Mouse (Mus musculus) CH12F3 (cell line): ENCODE results near the gene Rpn1.
"Not testable (repeated sequence)": the region's sequence is repeated elsewhere in the genome, so short reads cannot be mapped to it uniquely, and the experiment has no call there.

Experiments
- in situ Hi-C: fragments of 300-500 bp; cut with MboI; formaldehyde crosslinking; loops from 2 replicates; pipeline ENCODE4 v1.14.3; 2020; ENCODE audit warnings: low sequenced_read_pairs

Gene Rpn1

DNA sequence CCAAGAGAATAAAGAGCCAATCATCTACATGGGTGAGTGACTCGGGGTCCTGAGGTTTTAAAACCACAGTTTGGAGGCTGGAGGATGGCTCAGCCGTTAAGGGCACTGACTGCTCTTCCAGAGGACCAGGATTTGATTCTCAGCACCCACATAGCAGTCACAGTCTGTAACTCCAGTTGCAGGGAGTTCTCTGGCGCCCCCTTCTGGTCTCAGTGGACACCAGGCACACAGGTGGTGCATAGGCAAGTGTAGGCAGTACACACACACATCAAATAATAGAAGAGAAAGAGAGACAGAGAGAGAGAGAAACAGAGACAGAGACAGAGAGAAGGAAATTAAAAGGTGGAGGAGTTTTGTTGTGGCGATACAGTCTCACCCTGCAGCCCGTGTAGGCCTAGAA, 35.0 kb downstream of the Rpn1 start:
- in situ Hi-C loops = no loop called here

DNA sequence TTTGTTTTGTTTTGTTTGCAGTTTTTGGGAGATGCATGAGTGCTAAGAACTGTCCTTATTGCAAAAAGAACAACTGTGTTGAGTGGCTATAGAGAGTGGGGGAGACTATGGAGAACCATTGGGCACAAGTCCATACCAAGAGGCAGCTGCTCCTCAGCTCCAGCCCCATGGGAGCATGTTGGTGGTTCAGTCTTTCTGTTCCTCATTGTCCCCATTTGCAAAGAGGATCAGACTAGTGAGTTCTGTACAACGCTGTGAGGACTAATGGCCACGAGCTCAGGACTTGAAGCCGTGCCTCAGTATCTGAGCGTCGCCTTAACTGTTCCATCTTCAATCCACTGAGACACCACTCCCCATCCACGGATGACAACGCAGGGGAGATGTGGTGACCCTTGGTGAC, 36.5 kb downstream of the Rpn1 start:
- in situ Hi-C loops = no loop called here

DNA sequence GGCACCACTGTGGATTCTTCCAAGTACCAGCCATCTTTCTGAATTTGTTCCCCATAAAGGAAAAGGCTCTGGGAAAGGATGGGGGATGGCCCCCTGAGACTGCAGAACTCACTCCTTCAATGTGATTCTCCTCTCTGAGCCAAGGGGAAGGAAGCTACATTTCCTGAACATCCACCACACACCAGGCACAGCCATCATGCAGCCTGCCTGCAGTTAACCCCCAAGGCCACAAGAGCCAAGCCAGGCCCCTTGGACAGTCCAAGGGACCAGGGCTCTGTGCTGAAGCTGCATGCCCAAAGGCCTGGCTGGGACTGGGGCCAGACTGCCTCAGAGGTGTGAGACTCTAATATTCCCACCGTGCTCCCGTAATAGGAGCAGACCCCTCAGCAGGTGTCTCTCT, 37.5 kb downstream of the Rpn1 start:
- in situ Hi-C loops = no loop called here

DNA sequence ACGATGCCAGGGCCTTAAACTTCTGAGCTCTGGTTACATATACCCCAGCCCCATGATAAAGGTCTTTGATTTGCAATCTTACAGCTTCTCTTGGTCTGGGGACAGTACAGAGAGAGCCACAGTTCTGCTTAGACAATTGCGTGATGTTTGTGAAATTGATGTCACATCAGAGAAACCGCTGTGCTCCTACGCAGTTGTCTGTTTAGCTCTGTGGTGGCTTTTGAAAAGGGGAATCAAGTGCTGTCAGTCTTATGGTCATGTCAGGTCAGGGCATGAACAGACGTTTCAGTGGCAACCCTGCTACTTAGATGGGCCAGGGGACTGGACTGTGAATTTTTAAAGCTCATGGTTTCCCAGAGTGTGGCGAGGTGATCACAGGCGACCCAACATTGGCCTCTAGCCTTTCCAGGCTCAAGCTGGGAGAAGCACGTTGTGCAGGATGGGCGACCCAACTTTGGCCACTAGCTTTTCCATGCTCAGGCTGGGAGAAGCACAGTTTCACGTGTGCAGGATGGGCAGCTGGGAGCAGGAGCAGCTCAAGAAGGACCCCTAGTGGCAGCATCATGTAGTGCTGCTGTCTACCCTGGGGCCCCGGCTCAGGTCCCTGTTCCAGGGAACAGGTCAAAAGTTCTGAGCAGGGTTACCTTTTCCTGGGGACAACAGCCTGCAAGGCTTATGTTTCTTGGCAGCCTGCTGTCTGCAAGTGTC, 39.0 kb downstream of the Rpn1 start:
- in situ Hi-C loops = no loop called here

DNA sequence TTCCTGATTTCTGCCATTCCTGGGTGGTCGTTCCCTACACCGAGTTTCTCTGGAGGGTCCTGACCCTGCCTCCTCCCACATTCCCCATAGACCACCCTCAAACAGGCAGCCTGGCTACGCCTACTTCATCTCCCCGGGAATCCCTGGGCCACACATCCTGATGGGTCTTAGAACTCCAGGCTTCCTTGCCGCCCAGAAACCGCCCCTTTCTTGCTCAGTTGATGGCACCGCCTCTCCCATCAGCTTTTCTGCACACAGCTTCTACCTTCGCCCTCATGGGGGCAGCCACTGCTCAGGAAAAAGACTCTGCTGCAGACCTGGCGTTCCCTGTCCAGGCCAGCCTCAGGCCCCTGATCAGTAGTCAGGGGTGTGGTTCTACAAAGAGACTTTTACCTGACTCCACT, 39.6 kb downstream of the Rpn1 start:
- in situ Hi-C loops = no loop called here

DNA sequence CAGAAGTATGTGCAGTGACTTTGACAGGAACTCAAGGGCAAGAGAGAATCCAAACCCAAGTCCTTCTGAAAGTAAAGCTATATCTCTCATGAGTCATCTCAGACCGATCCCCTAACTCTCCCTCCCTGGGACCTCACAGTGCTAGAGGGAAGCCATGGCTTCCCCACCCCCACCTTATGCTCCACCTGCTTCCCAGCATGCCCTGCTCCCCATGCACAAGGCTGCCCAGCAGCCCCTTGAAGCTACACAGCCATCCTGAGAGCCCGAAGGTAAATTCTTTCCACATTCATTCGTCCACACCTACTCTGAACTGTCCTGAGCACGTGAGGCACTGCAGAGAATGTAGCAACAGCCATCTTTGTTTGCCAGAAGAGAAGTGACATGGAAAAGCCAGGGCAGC, 40.3 kb downstream of the Rpn1 start:
- in situ Hi-C loops = no loop called here

DNA sequence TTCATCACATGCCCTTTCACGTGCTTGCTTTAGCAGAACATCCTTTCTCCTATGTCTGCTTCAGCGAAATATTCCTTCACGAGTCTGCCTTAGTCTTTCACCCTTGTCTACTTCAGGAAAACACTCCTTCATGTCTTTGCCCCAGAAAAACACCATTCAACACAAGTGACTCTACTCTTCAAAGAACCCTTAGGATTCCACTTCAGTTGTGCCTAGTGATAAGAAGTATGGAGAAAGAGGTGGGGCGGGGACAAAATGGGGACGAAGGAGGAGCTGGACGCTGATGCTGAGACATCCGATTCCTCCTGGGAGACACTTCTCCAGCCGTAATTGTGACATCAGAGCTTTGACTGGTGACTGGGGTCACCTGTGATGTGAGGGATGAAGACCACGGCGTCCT, 41.5 kb downstream of the Rpn1 start:
- in situ Hi-C loops = not testable (repeated sequence)

DNA sequence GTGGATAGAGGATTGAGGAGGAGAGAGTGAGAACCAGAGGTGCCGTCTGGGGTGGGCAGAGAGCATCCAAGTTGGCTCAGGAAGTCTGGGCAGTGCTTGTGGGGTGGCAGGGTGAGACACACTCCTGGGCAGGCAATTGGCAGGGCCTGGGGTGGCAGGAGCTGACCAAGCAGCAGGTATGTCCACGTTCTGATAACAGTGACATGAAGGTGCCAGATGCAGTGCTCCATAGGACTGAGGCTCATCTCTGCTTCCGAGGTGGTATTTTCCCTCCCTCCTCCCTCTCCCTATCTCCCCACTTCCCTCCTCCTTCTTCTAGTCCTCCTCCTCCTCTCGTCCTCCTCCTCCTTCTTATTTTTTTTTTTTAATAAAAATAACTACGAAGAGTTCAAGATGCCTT, 47.2 kb downstream of the Rpn1 start:
- in situ Hi-C loops = no loop called here

DNA sequence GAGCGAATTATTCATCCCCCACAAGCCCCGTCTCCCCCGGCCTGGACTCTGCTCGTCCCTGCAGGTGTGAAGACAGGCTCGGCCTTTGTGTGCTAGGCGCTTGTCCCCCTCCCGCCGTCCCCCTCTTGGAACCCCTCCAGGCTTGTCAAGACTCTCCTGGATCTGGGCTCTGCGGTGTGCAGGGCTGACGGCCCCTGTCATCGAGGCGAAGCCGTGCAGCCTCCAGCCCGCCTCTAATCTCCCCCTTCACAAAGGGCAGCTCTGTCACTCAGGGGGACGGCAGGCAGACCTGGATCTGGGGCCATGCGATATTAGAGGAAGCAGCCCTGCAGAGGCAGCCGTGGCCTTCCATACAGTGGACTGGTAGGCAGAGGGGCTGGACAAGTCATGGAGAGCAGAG, 47.8 kb downstream of the Rpn1 start:
- in situ Hi-C loops = no loop called here

DNA sequence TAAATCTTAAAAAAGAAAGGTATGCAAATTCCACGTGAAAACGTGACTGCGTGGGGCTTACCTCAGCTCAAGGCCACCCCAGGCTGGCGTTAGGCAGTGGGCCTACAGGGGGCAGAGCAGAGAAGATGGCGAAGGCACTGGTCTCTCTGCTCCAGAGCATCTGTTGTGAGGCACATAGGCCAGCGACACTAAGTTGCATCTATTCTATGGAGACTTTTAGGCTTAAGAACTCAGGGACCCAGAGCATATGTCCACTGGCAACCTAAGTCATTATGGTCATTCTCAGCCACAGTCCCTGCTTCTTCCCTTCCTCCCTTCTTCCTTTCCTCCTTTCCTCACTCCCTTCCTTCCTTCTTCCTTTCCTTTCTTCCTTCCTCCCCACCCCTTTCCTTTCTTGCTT, 48.8 kb downstream of the Rpn1 start:
- in situ Hi-C loops = no loop called here

DNA sequence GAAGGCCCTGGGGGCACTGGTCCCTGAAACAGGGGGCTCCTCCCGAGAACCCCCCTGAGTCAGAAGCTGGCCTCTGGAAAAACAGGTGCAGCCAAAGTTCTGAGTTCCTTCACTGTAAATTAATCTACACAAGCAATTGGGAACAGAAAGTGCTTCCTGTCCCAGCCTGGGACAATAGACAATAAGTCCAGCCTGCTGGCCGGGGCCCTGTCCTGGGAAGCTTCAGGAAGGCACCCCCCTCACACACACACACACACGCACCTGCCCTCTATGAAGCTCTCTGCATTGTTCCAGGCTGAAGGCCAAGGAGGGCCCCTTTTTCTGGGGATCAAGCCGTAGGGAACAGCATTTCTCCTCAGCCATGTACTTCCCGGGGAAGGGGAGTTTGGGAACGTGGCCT, 49.6 kb downstream of the Rpn1 start:
- in situ Hi-C loops = no loop called here

DNA sequence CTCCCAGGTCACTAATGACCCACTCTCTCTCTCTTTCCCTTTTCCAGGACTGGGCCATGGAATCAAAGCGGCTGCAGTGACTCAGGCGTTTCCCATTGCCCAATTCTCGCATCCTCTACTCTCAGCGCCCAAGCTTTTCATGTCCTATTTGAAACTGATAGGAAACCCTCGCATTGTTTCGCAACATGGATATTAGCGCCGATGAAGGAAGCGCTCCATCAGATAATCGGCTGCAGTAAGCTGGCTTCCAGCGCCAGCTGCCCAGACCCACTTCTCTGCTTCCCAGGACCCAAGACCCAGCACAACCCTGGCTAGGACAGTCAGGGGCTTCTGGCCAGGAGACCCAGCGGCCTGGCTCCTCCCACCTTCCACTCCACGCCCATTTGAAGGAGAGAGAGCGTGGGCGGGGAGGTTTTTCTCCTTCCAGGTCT, 51.9 kb downstream of the Rpn1 start:
- in situ Hi-C loops = no loop called here

DNA sequence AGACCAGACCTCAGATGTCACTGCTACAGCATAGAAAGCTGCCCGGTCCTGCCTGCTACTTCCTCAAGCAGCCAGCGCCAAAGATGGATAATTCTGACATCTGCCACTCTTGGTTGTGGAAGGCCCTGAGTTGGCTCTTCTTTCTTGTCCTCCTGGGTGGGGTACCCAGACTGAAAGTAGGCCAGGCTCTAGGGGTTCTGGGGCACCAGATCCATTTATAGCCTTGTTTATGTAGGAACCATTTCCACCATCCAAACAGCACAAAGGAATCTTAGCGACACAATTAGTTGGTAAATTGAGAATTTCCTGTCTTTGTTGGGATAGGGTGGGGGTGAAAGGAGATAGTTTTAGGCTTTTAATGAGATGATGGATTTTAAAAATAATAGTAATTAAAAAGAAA, 54.2 kb downstream of the Rpn1 start:
- in situ Hi-C loops = no loop called here

DNA sequence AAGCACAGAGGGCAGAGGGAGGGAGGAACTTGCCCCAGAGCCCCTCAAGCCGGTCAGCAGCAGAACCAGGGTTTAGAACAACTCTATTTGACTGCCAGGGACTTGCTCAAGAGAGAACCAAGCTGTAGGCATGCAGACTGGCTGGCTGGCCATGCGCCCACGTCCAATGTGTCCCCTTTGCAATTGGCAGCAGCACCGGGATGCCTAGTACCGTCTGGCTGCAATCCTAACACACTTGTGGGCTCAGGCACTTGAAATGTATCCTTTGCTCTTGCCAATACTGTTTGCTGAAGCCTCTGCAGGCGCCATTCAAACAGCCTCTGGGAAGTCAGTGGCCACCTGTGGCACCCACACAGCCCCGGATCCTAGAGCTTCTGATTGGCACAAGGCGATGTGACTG, 56.0 kb downstream of the Rpn1 start:
- in situ Hi-C loops = no loop called here

DNA sequence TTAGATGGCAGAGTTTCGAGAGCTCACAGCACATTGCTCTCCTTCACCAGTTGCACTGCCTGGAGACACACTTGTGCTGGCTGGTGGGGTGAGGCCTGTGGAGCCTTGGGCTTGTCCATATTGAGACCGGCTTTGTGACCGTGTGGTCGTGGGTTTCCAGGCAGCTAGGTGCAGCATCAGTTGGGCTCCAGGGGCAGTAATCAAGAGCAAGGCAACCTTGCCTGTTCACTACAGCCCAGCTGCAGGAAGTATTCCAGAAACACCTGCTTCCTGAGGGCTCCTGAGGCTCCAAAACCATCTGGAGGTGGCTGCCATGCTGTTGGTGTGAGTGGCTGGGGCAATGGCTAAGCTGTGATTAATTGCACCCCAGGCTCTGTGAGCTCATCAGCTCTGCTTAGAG, 61.5 kb downstream of the Rpn1 start:
- in situ Hi-C loops = no loop called here

DNA sequence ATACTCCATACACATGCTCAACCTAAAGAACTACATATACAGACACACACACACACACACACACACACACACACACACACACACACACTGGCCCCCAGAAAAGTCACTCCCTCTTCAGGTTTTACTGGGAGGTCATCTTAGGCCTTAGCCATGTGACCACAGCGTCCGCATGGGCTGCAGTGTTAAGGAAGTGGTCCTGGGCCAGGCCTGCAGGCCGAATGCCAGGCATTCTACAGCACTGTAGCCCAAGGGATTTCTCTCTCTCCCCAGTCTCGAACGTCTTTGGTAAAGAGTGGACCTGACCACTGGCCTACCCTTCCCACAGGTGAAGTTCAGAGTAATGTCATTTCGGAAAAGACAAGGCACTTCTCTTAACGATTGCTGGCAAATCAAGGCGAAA, 62.3 kb downstream of the Rpn1 start:
- in situ Hi-C loops = no loop called here

DNA sequence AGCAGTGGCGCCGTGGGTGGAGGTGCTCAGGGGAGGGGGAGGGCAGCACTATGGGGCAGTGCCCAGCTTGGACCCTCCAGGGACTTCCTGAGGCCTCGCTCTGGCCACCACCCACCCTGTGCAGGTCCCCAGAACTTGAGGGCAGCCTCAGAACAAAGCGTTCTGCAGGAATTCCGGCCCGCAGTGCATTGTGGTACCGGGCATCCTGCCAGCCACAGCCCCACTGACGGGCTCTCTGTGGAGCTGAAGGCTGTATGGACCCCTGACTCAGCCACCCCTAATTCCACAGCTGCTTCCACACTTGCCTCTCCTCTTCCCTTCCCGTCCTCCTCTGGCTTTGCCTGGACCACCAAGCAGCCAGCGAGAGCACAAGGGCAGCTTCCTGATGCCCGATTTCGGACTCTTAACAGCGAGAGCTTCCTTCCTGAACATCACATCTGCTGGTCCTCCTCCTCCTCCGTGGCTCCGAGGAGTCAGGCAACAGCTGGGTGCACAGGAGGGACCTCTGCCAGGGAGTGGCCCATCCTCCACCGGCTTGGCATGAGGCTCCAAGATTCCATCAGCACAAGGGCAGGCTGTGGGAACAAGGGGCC, 63.2 kb downstream of the Rpn1 start:
- in situ Hi-C loops = no loop called here

DNA sequence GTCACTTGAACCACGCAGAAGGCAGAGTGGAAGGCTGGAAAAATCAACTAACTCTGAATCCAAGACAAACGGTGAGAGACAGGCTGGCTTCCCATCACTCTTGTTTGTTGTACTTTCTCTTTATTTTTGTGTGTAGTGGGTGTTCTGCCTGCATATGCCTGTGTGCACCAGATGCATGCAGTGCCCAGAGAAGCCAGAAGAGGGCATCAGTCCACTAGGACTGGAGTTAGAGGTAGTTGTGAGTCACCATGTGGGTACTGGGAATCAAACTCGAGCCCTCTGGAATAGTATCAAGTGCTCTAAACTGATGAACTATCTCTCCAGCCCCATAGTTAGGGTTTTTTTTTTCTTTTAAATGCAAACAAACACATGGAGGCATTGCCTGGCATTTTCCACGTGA, 67.1 kb downstream of the Rpn1 start:
- in situ Hi-C loops = no loop called here

DNA sequence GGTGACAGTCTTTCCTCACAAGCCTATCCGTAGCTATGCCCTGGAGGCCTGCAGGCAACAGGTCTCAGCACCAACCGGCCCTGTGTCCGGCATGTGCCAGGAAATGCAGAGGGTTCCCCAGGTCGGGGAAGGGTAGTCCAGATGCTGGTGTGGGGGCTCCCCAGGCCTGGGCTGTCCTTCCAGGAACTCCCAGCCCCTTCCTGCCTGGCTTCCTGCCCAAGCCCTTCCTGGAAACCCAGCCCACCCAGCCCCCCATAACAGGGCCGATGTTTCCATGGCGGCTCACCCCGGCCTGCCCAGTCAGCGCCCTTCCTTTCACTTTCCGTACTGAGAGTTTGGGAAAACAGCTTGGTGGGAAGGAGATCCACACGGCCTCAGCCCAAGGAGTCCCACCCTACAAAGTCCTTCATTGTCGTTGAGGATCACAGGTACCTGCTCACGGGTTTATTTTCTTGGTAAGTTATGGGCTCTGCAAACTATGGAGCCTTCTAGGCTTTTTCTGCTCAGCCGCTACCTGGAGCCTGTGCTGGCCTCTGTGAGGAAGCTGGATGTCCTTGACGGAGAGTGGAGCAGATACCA, 67.9 kb downstream of the Rpn1 start:
- in situ Hi-C loops = no loop called here

DNA sequence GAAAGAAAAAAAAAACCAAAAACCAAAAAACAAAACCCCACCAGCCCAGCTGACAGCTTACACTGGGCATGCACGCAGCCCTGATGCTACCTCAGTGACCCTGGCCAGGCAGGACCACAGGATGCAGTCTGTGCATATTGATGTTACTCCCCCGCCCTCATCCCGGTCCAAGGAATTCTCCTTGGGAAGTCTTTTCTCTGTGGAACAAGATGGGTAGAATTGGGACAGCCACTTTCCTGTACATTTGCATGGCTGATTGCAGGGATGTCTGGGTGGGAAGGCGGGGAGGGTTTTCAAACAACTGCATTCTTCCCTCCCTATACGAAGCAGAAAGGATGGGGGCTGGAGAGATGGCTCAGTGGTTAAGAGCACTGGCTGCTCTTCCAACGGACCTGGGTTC, 68.7 kb downstream of the Rpn1 start:
- in situ Hi-C loops = no loop called here
